Mouse (Mus musculus) limb, embryonic 10.5 days (tissue): ENCODE measurements at regions not wholly inside any gene's neighbourhood (a gene's known extent, or its start where the extent isn't known, plus 50 kb on each side); places are given as distances from the start of the nearest gene placed in this dataset.

Source experiments
- DNase-seq: peaks from one replicate; pipeline ENCODE4 v3.0.0-alpha.2; 2017; ENCODE audit warnings: low spot score
- H3K27ac ChIP-seq: fragments of 300-500 bp; sonication (generic); 2 replicates; pipeline ENCODE4 v1.5.1; 2016; ENCODE audit warnings: mild to moderate bottlenecking
- H3K27me3 ChIP-seq: fragments of 300-500 bp; sonication (generic); 2 replicates; pipeline ENCODE4 v1.6.1; 2016; ENCODE audit warnings: low read depth, mild to moderate bottlenecking; ENCODE audit not compliant: poor library complexity, severe bottlenecking
- H3K36me3 ChIP-seq: fragments of 300-500 bp; sonication (generic); 2 replicates; pipeline ENCODE4 v1.6.1; 2016; ENCODE audit warnings: mild to moderate bottlenecking, moderate library complexity
- H3K4me1 ChIP-seq: fragments of 300-500 bp; sonication (generic); 2 replicates; pipeline ENCODE4 v1.6.1; 2016
- H3K4me3 ChIP-seq: fragments of 300-500 bp; sonication (generic); 2 replicates; pipeline ENCODE4 v1.5.1; 2016; ENCODE audit warnings: mild to moderate bottlenecking, moderate library complexity
- H3K9me3 ChIP-seq: fragments of 300-500 bp; sonication (generic); replicated peaks from 2 replicates; pipeline ENCODE4 v1.6.1; 2016; ENCODE audit warnings: mild to moderate bottlenecking
- WGBS: fragments of 180-500 bp; shearing (Covaris S2); methylation state at CpG from one replicate; pipeline ENCODE4 v1.1.7; 2016; 5-methylcytosine and 5-hydroxymethylcytosine counted together

DNA sequence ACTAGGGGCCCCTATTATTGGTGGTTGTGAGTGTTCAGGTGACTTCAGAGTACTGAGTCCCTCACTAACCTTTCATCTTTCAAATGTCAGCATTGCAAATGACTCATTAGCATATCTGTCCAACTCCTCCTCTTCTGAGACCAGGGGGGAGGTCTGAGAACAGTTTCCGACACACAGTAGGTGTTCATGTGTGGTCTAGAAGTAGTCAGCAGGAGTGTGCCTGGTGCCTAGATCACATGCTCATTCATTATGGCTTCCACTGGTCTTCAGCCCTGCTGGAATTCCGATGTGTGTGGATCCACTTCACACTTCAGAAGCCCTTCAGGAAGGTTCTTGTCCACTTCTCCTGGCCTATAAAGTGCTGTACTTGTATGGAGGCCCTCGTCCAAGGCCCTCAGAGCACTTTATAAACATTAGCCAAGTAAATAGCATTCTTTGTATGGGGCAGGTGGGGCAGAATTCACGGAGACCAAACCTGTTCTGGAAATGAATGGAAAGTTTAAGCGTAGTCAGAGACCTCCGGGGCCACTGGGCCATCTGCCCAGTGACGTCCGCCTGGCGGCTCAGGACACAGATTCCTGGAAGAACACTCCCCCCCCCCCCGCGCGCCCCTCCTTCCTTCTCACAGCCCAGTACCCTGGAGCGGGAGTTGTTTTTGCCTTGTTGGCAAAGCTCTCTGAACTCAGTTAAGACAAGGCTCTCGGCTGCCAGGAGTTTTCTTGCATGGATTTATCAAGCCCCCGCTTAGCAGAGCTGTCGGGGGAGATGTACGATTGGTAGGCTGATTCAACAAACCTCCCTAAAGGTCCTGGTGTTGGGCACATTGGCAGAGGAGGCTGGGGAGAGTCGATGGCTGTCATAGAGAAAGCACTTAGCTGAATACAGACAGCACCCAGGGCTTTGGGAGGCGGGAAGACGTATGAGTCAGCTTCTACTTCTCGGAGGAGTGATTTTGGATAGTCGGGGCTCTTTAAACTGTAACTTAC, 94.9 kb downstream of the 2410131K14Rik start:
- peaks cover 15% of the 10 kb centered on the region for H3K4me1 ChIP-seq
- DNase-seq = no peak
- no peaks in the 10 kb centered on the region for H3K9me3 ChIP-seq
- peaks cover 25% of the 10 kb centered on the region for H3K27me3 ChIP-seq
- no peaks in the 10 kb centered on the region for H3K36me3 ChIP-seq
- 58% methylated on average over 22 of the region's 22 CpGs for WGBS
- H3K27ac ChIP-seq = 0 out of 2 replicates have a peak overlapping the region, but pooled peaks have one; percentile 25
- H3K4me3 ChIP-seq = no peak overlapping the region

DNA sequence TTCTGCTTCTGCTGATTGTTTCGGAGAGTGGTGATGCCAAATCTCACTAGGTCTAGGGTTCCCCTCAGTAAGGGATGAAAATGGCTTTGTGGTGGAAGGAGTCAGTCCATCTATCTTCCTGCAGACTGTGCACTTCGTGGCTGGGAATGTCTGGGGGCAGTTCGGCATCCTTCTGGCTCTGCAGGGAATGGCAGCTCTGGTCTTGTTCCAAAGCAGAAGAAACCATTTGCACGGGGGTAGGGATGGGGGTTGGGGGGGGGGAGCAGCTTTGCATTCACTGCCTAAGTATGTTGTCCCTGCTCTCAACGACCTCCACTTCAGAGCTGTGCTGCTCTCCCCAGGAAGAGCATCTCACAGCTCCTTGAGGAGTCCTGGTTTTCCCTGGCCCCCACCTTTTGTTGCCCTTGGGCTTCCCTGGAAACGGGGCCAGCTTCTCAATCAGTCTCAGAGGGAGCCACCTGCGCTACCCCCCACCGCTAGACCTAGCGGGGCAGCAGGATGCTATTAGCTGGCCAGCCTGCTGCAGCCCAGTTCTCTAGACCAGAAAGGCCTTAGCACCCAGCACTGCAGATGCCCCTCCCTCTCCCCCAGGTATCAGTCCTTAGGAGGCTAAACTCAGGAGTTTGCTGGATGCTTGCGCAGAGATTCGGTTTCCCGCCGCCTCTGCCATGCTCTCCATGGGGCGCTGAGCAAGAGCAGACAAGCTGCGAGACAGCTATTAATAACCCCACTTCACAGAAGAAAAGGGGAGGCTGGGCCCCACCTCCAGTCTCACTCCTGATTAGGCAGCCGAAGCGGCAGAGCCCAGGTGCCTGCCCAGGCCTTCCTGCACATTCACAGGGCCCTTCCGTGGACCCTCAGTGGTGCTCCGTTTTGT, 98.7 kb downstream of the 2410131K14Rik start:
- H3K36me3 ChIP-seq = no peaks in the 10 kb centered on the region
- H3K4me1 ChIP-seq = peaks cover 15% of the 10 kb centered on the region
- DNase-seq = no peak
- WGBS = 13% methylated on average over 19 of the region's 19 CpGs
- peaks cover 25% of the 10 kb centered on the region for H3K27me3 ChIP-seq
- no peaks in the 10 kb centered on the region for H3K9me3 ChIP-seq
- H3K27ac ChIP-seq = peak overlapping the region; percentile 20
- H3K4me3 ChIP-seq = peak overlapping the region; percentile 19

DNA sequence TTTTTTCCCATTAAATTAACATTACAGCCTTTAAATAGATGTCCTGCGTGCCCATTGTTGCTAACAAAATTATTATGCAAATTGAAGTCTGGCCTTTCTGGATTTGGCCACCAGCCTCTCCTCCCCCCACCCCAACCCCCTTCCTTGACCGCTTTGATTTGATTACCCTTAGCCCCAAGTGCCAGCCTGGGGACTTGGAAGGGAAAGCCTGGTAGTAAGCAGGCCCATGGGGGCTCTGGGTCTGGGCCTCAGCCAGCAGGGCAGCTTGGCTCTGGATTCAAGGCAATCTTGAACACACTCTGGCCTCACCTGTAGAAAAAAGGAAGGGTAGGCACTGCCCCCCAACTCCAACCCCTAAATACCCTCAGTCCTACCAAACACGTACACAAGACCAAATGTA, 100.2 kb downstream of the 2410131K14Rik start:
- 83% methylated on average over 3 of the region's 3 CpGs for WGBS
- H3K4me3 ChIP-seq = no peak overlapping the region
- no peak for DNase-seq
- H3K27me3 ChIP-seq = peaks cover 21% of the 10 kb centered on the region
- H3K36me3 ChIP-seq = no peaks in the 10 kb centered on the region
- H3K27ac ChIP-seq = no peak overlapping the region
- no peaks in the 10 kb centered on the region for H3K9me3 ChIP-seq
- H3K4me1 ChIP-seq = peaks cover 15% of the 10 kb centered on the region

DNA sequence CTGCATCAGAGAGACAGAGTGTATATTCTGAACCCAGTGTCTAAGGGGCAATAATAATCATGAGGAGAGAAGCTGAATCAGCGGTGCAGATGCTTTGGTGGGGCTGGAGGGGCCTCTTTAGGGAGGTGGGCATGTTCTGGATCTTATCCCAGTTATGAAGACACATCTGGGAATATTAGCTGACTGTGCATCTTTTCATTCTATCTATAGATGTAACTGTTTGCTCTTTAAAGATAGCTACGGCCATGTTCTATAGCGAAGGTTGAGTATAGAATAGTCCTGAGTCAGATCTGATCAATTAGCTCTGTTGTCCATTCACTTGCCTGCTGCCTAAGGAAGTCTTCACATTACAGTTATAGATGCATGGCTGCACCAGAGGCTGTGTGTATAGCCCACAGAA, 104.0 kb downstream of the 2410131K14Rik start:
- no peak for DNase-seq
- no peaks in the 10 kb centered on the region for H3K36me3 ChIP-seq
- 94% methylated on average over 3 of the region's 3 CpGs for WGBS
- peaks cover 18% of the 10 kb centered on the region for H3K4me1 ChIP-seq
- no peaks in the 10 kb centered on the region for H3K9me3 ChIP-seq
- H3K4me3 ChIP-seq = no peak overlapping the region
- H3K27me3 ChIP-seq = peaks cover 7% of the 10 kb centered on the region; the same call in 1 of the 2 replicates
- no peak overlapping the region for H3K27ac ChIP-seq

DNA sequence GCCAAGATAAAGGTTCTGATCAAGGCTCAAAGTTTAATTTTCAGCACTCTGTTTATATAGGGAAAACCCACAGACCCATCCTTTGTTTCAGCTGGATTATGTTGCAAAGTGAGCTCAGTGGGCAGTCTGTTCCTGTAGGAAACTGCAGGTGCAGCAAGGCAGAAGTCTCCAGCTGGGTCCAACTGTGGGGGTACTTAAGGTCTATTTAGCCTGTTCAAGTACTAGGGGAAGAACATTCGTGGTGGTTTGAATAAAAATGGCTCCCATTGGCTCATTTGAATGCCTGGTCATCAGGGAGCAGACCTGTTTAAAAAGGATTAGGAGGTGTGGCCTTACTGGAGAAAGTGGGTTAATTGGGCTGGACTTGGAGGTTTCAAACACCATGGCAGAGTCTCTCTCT, 106.3 kb downstream of the 2410131K14Rik start:
- Histone ChIP-seq H3K4me1 (peaks cover 30% of the 10 kb centered on the region), H3K27ac (no peak overlapping the region), H3K27me3 (no peaks in the 10 kb centered on the region), H3K9me3 (no peaks in the 10 kb centered on the region), H3K4me3 (no peak overlapping the region), H3K36me3 (no peaks in the 10 kb centered on the region)
- WGBS = 42% methylated on average over 1 of the region's 1 CpGs
- DNase-seq = no peak

DNA sequence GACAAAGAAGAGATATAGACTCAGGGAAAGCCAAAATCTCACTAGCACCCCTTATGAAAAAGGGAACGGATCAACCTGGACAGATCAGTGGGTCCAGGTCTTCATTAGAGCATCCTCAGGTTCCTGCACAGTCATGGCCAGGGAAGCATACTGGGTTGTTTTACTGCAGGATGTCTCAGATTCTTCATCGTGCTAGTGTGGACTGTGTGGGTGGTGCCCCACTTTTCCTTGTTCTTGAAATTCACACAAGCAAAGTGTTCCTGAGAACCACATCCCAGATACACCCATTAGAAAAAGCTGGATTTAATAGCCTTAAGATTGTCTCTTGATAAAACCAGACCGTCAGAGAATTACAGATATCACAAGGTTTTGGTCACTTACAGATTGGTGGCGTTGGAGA, 107.1 kb downstream of the 2410131K14Rik start:
- no peak overlapping the region for H3K4me3 ChIP-seq
- H3K9me3 ChIP-seq = no peaks in the 10 kb centered on the region
- H3K4me1 ChIP-seq = peaks cover 32% of the 10 kb centered on the region
- no peaks in the 10 kb centered on the region for H3K36me3 ChIP-seq
- DNase-seq = no peak
- H3K27me3 ChIP-seq = no peaks in the 10 kb centered on the region
- 94% methylated on average over 4 of the region's 4 CpGs for WGBS
- H3K27ac ChIP-seq = no peak overlapping the region

DNA sequence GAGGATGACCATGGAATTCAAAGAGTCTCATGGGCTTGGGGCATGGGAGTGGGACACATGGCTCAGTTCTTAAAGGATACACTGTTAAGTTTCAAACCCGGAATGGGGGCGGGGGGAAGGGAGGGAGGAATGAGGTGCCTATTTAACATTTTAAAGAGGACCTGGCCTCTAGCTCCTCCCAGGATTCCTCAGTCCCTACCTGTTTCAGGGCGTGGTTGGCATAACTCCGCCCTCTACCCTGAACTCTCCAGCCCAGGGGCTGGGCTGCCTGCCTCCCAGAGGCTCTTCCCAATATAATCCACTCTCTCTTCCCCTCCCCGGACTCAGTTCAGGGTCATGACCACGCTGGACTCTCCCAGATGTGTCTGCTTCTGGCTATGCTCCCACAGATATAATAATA, 108.0 kb downstream of the 2410131K14Rik start:
- H3K27ac ChIP-seq = no peak overlapping the region
- WGBS = 50% methylated on average over 6 of the region's 6 CpGs

DNA sequence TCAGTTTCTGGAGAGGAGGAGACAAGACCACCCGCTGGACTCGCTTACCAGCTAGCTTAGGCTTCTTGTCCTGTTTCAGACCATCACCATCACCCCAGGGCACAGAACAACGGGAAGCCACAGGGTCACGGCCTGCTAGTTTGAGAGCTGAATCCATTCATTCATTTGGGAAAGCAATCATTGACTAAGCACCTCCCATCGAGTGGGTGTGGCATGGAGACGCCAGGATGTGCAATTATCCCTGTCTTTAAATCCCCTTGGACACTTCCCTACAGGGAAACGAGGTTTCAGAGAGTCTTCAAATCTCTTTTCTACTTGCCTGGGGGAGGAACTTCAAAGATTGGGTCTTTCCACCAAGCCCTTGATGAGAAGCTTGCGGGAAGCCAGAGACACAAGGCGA, 108.7 kb downstream of the 2410131K14Rik start:
- no peaks in the 10 kb centered on the region for H3K36me3 ChIP-seq
- peaks cover 32% of the 10 kb centered on the region for H3K4me1 ChIP-seq
- no peak overlapping the region for H3K4me3 ChIP-seq
- 35% methylated on average over 9 of the region's 9 CpGs for whole genome bisulfite sequencing
- H3K9me3 ChIP-seq = no peaks in the 10 kb centered on the region
- H3K27me3 ChIP-seq = no peaks in the 10 kb centered on the region
- no peak for DNase-seq
- 0 out of 2 replicates have a peak overlapping the region, but pooled peaks have one; percentile 50 for H3K27ac ChIP-seq

More for the DNA sequence above, 108.0 kb downstream of the 2410131K14Rik start:
- Histone ChIP-seq H3K4me1 (peaks cover 32% of the 10 kb centered on the region), H3K36me3 (no peaks in the 10 kb centered on the region), H3K27me3 (no peaks in the 10 kb centered on the region), H3K4me3 (no peak overlapping the region), H3K9me3 (no peaks in the 10 kb centered on the region)
- no peak for DNase-seq

DNA sequence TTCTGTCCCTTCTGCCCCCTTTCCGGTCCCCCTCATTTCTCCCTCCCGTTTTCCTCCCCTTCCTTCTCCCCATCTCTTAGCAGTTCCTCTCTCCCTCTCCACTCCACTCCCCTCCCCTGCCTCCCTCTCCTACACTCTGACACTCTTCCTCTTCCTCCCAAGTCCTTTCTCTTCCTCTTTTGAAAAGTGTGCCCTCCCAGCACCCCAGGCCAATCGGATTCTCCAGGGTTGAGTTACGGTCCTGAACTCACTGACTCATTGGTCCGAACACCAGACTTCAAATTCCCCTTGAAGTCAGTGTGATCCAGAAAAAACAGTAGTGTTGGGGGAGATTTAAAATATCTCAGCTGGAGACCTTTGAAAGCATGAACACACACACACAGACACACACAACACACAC, 109.1 kb downstream of the 2410131K14Rik start:
- no peaks in the 10 kb centered on the region for H3K9me3 ChIP-seq
- peaks cover 32% of the 10 kb centered on the region for H3K4me1 ChIP-seq
- 51% methylated on average over 5 of the region's 5 CpGs for WGBS
- DNase-seq = no peak
- H3K4me3 ChIP-seq = no peak overlapping the region
- 0 out of 2 replicates have a peak overlapping the region, but pooled peaks have one; percentile 50 for H3K27ac ChIP-seq
- H3K27me3 ChIP-seq = no peaks in the 10 kb centered on the region
- H3K36me3 ChIP-seq = no peaks in the 10 kb centered on the region

DNA sequence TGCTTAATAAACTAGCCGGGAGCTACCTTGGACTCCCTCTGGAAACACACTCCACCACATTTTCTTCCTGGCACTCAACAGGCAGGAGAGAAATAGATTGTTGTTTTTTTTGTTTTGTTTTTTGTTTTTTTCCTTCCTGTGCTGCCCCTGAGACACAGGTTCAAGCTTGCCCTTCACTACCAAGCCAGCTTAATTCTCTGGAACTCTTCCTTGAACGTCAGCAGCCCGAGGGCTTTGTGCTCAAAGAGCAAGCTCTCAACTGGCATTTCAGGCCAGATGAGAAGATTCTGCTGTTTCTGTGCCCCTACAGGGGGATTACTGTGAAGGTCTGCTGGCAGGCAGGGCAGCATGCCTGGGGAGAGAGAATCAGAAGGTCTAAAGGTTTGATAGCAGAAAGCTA, 109.8 kb downstream of the 2410131K14Rik start:
- 0 out of 2 replicates have a peak overlapping the region, but pooled peaks have one; percentile 59 for H3K27ac ChIP-seq
- no peaks in the 10 kb centered on the region for H3K9me3 ChIP-seq
- H3K36me3 ChIP-seq = no peaks in the 10 kb centered on the region
- peaks cover 32% of the 10 kb centered on the region for H3K4me1 ChIP-seq
- no peak for DNase-seq
- 63% methylated on average over 3 of the region's 3 CpGs for WGBS
- H3K4me3 ChIP-seq = no peak overlapping the region
- H3K27me3 ChIP-seq = no peaks in the 10 kb centered on the region

DNA sequence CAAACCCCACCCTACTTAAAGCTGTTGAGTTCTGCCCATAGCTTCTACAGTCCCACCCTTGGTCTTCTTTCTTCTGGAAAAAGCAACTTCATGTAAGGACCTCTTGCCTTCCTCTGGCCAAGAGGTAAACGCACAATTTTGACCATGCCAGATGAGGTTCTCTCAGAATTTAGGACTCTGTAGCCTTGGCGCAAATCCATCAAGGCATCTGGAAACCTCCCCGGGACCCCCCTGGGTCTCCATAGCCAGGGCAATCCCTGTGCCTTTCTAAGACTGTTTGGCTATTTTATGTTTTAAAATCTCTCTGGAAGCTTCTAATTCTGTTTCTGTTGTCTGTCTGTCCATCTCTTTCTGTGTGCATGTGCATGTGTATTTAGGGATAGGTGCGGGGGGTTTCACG, 110.3 kb downstream of the 2410131K14Rik start:
- DNase-seq = no peak
- Histone ChIP-seq H3K27me3 (no peaks in the 10 kb centered on the region), H3K36me3 (no peaks in the 10 kb centered on the region), H3K4me1 (peaks cover 35% of the 10 kb centered on the region), H3K27ac (peak overlapping the region; percentile 59; the same call in 1 of the 2 replicates), H3K4me3 (no peak overlapping the region), H3K9me3 (no peaks in the 10 kb centered on the region)
- WGBS = 80% methylated on average over 5 of the region's 5 CpGs

DNA sequence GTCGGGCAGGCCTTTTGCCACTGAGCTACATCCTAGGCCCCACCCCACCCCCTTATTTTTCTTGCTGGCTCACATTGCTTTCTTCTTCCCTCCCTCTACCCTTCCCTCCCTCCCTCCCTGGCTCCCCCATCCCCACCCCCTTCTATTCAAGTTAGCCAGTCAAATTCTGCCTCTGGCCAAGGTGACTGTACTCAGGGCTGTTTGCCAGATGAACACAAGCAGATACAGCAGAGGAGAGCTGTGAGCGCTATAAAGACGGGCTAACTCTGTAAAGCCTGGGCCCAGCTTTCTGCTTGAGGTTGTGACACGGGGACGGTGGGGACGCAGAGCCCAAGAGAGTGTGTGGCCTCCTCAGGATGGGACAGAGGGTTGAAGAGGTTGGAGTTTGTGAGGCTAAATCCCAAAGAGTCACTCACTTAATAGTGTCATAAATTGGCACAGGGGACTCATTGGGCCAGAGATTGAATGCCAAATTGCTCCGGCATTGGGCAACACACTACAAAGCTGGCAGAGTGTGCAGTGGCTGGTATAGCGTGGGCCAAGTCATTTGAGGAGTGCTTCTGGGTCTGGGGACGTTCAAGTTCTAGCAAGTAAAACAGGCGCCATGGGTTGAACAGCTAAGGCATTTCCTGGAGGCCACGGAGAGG, 110.8 kb downstream of the 2410131K14Rik start:
- WGBS = 70% methylated on average over 11 of the region's 11 CpGs
- no peak for DNase-seq

More for the DNA sequence above, 110.8 kb downstream of the 2410131K14Rik start:
- H3K27me3 ChIP-seq = peaks cover 5% of the 10 kb centered on the region; the same call in 1 of the 2 replicates
- H3K9me3 ChIP-seq = no peaks in the 10 kb centered on the region
- peaks cover 40% of the 10 kb centered on the region for H3K4me1 ChIP-seq
- H3K4me3 ChIP-seq = no peak overlapping the region
- H3K36me3 ChIP-seq = no peaks in the 10 kb centered on the region
- H3K27ac ChIP-seq = peak overlapping the region; percentile 59
